8 mouse cellular contexts compared by ENCODE assay signal in the genomic region with DNA sequence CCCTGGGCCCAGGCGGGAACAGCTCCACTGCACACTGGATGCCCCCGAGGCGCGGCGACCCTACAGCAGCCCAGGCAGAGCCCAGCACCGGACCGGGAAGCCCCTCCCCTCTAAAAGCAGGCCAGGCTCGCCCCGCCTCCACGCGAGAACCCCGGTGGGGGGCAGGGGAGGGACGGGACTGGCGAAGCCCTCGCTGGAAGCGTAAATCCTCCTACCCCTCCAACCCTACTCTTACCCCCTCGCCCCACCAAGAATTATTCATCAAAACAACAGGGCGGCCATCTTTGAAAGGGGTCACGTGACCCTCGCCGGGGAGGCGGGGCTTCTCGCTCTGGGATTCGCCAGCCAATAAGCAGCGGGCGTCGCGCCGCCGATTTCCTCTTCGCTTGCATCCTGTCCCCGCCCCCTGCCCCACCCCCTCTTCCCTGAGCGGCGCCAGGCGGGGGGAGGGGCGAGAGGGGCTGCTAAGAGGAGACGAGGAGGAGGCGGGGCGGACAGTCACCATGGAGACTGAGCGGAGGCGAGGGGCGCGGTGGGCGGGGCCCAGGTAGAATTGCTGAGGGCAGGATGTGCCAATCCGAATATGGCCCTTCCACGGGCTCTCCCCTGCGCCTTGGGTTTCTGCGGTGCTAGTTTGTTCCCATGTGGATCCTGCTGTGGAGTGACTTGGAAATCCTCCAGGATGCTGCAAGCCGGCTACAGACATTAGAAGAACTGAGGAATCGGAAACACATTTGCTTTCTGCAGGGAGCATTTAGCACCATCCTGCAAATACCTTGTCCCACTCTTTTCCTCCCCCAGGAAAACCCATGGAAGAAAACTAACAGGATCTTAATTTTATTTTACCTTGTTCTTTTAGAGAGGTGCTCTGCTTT. TPM values are rescaled to one million over a fixed set of nuclear protein-coding genes. Genes with fewer than 3 reads are reported as not detected.
DNase-seq lines count a peak whose midpoint lies in the region; ATAC-seq and TF ChIP-seq lines count a peak whose summit lies in the region.

Gene Ube4b, minus strand, starts transcription at position 425 of the 875 bp plus-strand sequence.

- no peak for TF ChIP-seq CTCF in G1E (IDR thresholded peaks at IDR 0.05; ENCODE audit: low read depth, low read length)
- peak; percentile 17; the same call in 1 of the 2 replicates for TF ChIP-seq CTCF in forebrain, postnatal 0 days (IDR thresholded peaks at IDR 0.05; ENCODE audit: low read depth)

- H3K9ac ChIP-seq in forebrain, postnatal 0 days: peak within 1 kb of the TSS; percentile 89
- H3K9ac ChIP-seq in lung, embryonic 15.5 days: peak within 1 kb of the TSS; percentile 92

- DNase-seq in G1E (ENCODE audit: low spot score): peak; percentile 88
- peak; percentile 94 to 97 for DNase-seq in cerebellum, adult 18-20 months
- peak; percentile 100 for DNase-seq in forebrain, postnatal 0 days
- peak; percentile 98 for DNase-seq in heart, postnatal 4 days
- DNase-seq in layer of hippocampus, adult 8-10 months (ENCODE audit: low spot score in 2 of 2): peak; percentile 95 to 97
- DNase-seq in ovary, adult 18-20 months (ENCODE audit: low spot score): peak; percentile 95
- DNase-seq in thymus, postnatal 0 days (ENCODE audit: low spot score): peak; percentile 100

- no peaks in the 10 kb centered on the region for H3K27me3 ChIP-seq in G1E (ENCODE audit: insufficient read depth, low read length)
- no peaks in the 10 kb centered on the region for H3K27me3 ChIP-seq in forebrain, postnatal 0 days (ENCODE audit: insufficient read depth, low read length)
- H3K27me3 ChIP-seq in lung, embryonic 15.5 days: no peaks in the 10 kb centered on the region

- peak; percentile 93 for ATAC-seq in G1E (ENCODE audit: extremely low read depth, insufficient number of reproducible peaks, low FRiP score, poor library complexity, severe bottlenecking)
- ATAC-seq in forebrain, postnatal 0 days: peak; percentile 92
- ATAC-seq in lung, embryonic 15.5 days (ENCODE audit: borderline replicate concordance, extremely low read depth, low FRiP score, low TSS enrichment): peak; percentile 93

- peak within 1 kb of the TSS; percentile 97 for H3K4me3 ChIP-seq in G1E (ENCODE audit: low read depth, low read length)
- peak within 1 kb of the TSS; percentile 61 for H3K4me3 ChIP-seq in forebrain, postnatal 0 days (ENCODE audit: low read depth, low read length)
- H3K4me3 ChIP-seq in lung, embryonic 15.5 days: peak within 1 kb of the TSS; percentile 99

- peak within 1 kb of the TSS; percentile 82 for H3K4me2 ChIP-seq in forebrain, postnatal 0 days (ENCODE audit: low read depth)
- peak within 1 kb of the TSS; percentile 84 for H3K4me2 ChIP-seq in lung, embryonic 15.5 days

- H3K27ac ChIP-seq in forebrain, postnatal 0 days (ENCODE audit: low read depth, low read length): peak within 1 kb of the TSS; percentile 99
- peak within 1 kb of the TSS; percentile 98 for H3K27ac ChIP-seq in lung, embryonic 15.5 days

- 2% methylated on average over 45 of the region's 50 CpGs for WGBS in forebrain, postnatal 0 days
- WGBS in lung, embryonic 15.5 days: under 1% methylated on average over 49 of the region's 50 CpGs

- H3K4me1 ChIP-seq in G1E (ENCODE audit: insufficient read depth, low read depth, low read length): peaks cover 42% of the 10 kb centered on the region
- peaks cover 11% of the 10 kb centered on the region for H3K4me1 ChIP-seq in forebrain, postnatal 0 days (ENCODE audit: insufficient read depth)
- H3K4me1 ChIP-seq in lung, embryonic 15.5 days: peaks cover 13% of the 10 kb centered on the region

- H3K9me3 ChIP-seq in G1E (replicated peaks): peaks cover 4% of the 10 kb centered on the region
- no peaks in the 10 kb centered on the region for H3K9me3 ChIP-seq in forebrain, postnatal 0 days (ENCODE audit: low read length)
- H3K9me3 ChIP-seq in lung, embryonic 15.5 days: no peaks in the 10 kb centered on the region

- H3K36me3 ChIP-seq in G1E (replicated peaks): peaks cover 15% of the 10 kb centered on the region
- no peaks in the 10 kb centered on the region for H3K36me3 ChIP-seq in forebrain, postnatal 0 days (ENCODE audit: insufficient read depth)
- H3K36me3 ChIP-seq in lung, embryonic 15.5 days: no peaks in the 10 kb centered on the region

RNA-seq across cellular contexts. Expression of gene Ube4b, which starts in this region (rescaled TPM):
- 111 and 118 TPM in 2 replicates for total RNA-seq in G1E (2014; fragmentation: Nextera tagmentation)
- 49.1 and 51.9 TPM in 2 replicates for total RNA-seq in G1E (2017)
- 336 and 346 TPM in 2 replicates for polyA plus RNA-seq in G1E (2012)
- total RNA-seq in forebrain, postnatal 0 days (2014; rRNA removed): 81.0 and 93.3 TPM in 2 replicates
- 41.0 and 47.6 TPM in 2 replicates for polyA plus RNA-seq in forebrain, postnatal 0 days (2015; fragmentation: Nextera tagmentation; extraction: Ambion mirVana)
- total RNA-seq in heart, postnatal 4 days (2021): 10 to 100 TPM; 59.9 to 61.8 TPM
- 100 to 1,000 TPM in 2 of 4 experiments, 10 to 100 TPM in 2; 91.3 to 108 (median 97.6) TPM for total RNA-seq in layer of hippocampus, adult 8-10 months (2022)
- polyA plus RNA-seq in lung, embryonic 15.5 days (2015; fragmentation: Nextera tagmentation; extraction: Ambion mirVana): 34.9 and 38.4 TPM in 2 replicates
- polyA plus RNA-seq in thymus, postnatal 0 days (2015; fragmentation: Nextera tagmentation; extraction: Ambion mirVana): 27.3 and 28.5 TPM in 2 replicates

Comparison
In these comparisons a context has a peak if more than half of its experiments do, and no peak if none do; other contexts are left out.
1. Peak in every context shown above with its lines: DNase-seq, ATAC-seq, H3K4me3 ChIP-seq and H3K27ac ChIP-seq.